Mouse (Mus musculus) liver, embryonic 14.5 days (tissue): ENCODE data around the gene Grk2. TPM values are rescaled to one million over a fixed set of nuclear protein-coding genes. Genes with fewer than 3 reads are reported as not detected.

Experiments
- ATAC-seq: fragments of 200-750 bp; cut with Nextera tagmentation; 2 replicates; pipeline ENCODE4 v1.8.0; 2017; ENCODE audit warnings: moderate number of reproducible peaks, mild to moderate bottlenecking, moderate library complexity; ENCODE audit not compliant: insufficient read depth
- DNase-seq, 3 experiments: peaks; one replicate each; pipeline ENCODE4 v3.0.0-alpha.2; 2012 to 2013; ENCODE audit warnings: low read depth in 3 of 3, low spot score in 3 of 3
- H3K27ac ChIP-seq: fragments of 300-500 bp; sonication (generic); 2 replicates; pipeline ENCODE4 v1.5.1; 2014; ENCODE audit warnings: moderate library complexity, mild to moderate bottlenecking, control low read depth, inconsistent platforms
- H3K27me3 ChIP-seq: fragments of 300-500 bp; sonication (generic); 2 replicates; pipeline ENCODE4 v1.6.1; 2014; ENCODE audit warnings: mild to moderate bottlenecking, low read length, moderate library complexity; ENCODE audit not compliant: control insufficient read depth, insufficient read depth
- H3K36me3 ChIP-seq: fragments of 300-500 bp; sonication (generic); replicated peaks from 2 replicates; pipeline ENCODE4 v1.6.1; 2014; ENCODE audit warnings: low read depth; ENCODE audit not compliant: control insufficient read depth, insufficient read depth
- H3K4me1 ChIP-seq, 2 experiments: fragments of 200-500 bp in 1 of 2; fragments of 300-500 bp in 1 of 2; sonication (generic) in 1 of 2; replicated peaks; 2 replicates each; pipeline ENCODE4 v1.6.1; 2012 to 2014; ENCODE audit warnings: antibody characterized with exemption in 1 of 2, inconsistent platforms in 1 of 2, low read length in 1 of 2; ENCODE audit not compliant: control insufficient read depth in 2 of 2, insufficient read depth in 2 of 2
- H3K4me2 ChIP-seq: fragments of 300-500 bp; sonication (generic); 2 replicates; pipeline ENCODE4 v1.6.1; 2014; ENCODE audit warnings: low read depth, mild to moderate bottlenecking, control low read depth, moderate library complexity
- H3K4me3 ChIP-seq, 2 experiments: fragments of 200-500 bp in 1 of 2; fragments of 300-500 bp in 1 of 2; sonication (generic) in 1 of 2; 2 replicates each; pipeline ENCODE4 v1.5.1; 2012 to 2014; ENCODE audit warnings: low read depth in 2 of 2, low read length in 2 of 2, mild to moderate bottlenecking in 2 of 2, control low read depth in 1 of 2, inconsistent platforms in 1 of 2, moderate library complexity in 1 of 2; ENCODE audit not compliant: insufficient read depth in 1 of 2
- H3K9ac ChIP-seq: fragments of 300-500 bp; sonication (generic); replicated peaks from 2 replicates; pipeline ENCODE4 v1.6.1; 2014; ENCODE audit warnings: mild to moderate bottlenecking, control low read depth, moderate library complexity
- H3K9me3 ChIP-seq: fragments of 300-500 bp; sonication (generic); 2 replicates; pipeline ENCODE4 v1.6.1; 2016; ENCODE audit warnings: low read length, mixed read lengths; ENCODE audit not compliant: control insufficient read depth
- CTCF ChIP-seq: IDR thresholded peaks from 2 replicates; pipeline ENCODE4 v1.5.1; 2016; ENCODE audit warnings: antibody characterized with exemption, low read depth, control low read depth
- EP300 ChIP-seq: IDR thresholded peaks from 2 replicates; pipeline ENCODE4 v1.6.1; 2016; ENCODE audit warnings: antibody characterized with exemption, low read depth
- WGBS: fragments of 180-500 bp; shearing (Covaris S2); extraction: QIAGEN DNeasy Blood & Tissue Kit; methylation state at CpG from one replicate; pipeline ENCODE4 v1.1.7; 2014; ENCODE audit not compliant: insufficient replicate concordance; 5-methylcytosine and 5-hydroxymethylcytosine counted together
- polyA plus RNA-seq, 2 experiments: library from polyadenylated mRNA; depleted of rRNA in 1 of 2; stranded (reverse) in 1 of 2; unstranded in 1 of 2; fragments of >200 nt; fragmentation: Nextera tagmentation in 1 of 2; extraction: Ambion mirVana in 1 of 2; gene quantifications; 2 replicates each; pipeline versions ENCODE4 v1.2.1 to v1.2.3; 2012 to 2014

The Grk2 gene
- polyA plus RNA-seq, 2 experiments, result 9.4 to 26.0 TPM

- Histone ChIP-seq H3K9me3 (no peaks in the 10 kb centered on the region), H3K27ac (no peak overlapping the region), H3K4me3 (no peak overlapping the region), H3K4me1 (no peaks in the 10 kb centered on the region), H3K27me3 (no peaks in the 10 kb centered on the region), H3K9ac (no peak overlapping the region), H3K4me2 (no peak overlapping the region), H3K36me3 (peaks cover 36% of the 10 kb centered on the region)
- DNase-seq (no peak), ATAC-seq (0 out of 2 replicates have a peak, but pooled peaks have one; percentile 18)
- WGBS, result 68% methylated on average over 6 of the region's 6 CpGs
- TF ChIP-seq CTCF (no peak), EP300 (no peak)
Observed at GRCm38 (mm10) chr19:4315223-4315944, 9.4 kb upstream of the Grk2 start.

GRCm38 (mm10) chr19:4309776-4310185 is 3.8 kb upstream of the Grk2 start:
- Histone ChIP-seq H3K4me3 (no peak overlapping the region), H3K27me3 (no peaks in the 10 kb centered on the region), H3K9ac (no peak overlapping the region), H3K9me3 (no peaks in the 10 kb centered on the region), H3K4me1 (peaks cover 0 to 6% of the 10 kb centered on the region in 2 experiments; a peak in 3 of 4 replicates), H3K4me2 (no peak overlapping the region), H3K27ac (no peak overlapping the region), H3K36me3 (no peaks in the 10 kb centered on the region)
- TF ChIP-seq CTCF (peak; percentile 89), EP300 (no peak)
- ATAC-seq (no peak), DNase-seq (peak in 1 of 3 experiments; percentile 54)

GRCm38 (mm10) chr19:4309302-4309701 is 3.3 kb upstream of the Grk2 start:
- no peak overlapping the region for H3K4me3 ChIP-seq
- H3K27me3 ChIP-seq, result no peaks in the 10 kb centered on the region
- peaks cover 4 to 11% of the 10 kb centered on the region in 2 experiments; a peak in 3 of 4 replicates for H3K4me1 ChIP-seq
- no peak overlapping the region for H3K9ac ChIP-seq
- no peaks in the 10 kb centered on the region for H3K36me3 ChIP-seq
- no peak overlapping the region for H3K4me2 ChIP-seq
- H3K9me3 ChIP-seq, result no peaks in the 10 kb centered on the region
- H3K27ac ChIP-seq, result no peak overlapping the region
- WGBS, result 82% methylated on average over 4 of the region's 4 CpGs
- no peak for TF ChIP-seq CTCF
- TF ChIP-seq EP300, result no peak
- ATAC-seq (no peak), DNase-seq (no peak)

- peak overlapping the region; percentile 96 for H3K4me3 ChIP-seq
- WGBS, result under 1% methylated on average over 52 of the region's 68 CpGs
- H3K27me3 ChIP-seq, result no peaks in the 10 kb centered on the region
- H3K4me2 ChIP-seq, result peak overlapping the region; percentile 89
- TF ChIP-seq EP300 (no peak), CTCF (no peak)
- H3K4me1 ChIP-seq, result peaks cover 7 to 39% of the 10 kb centered on the region in 2 experiments; a peak in 3 of 4 replicates
- H3K9me3 ChIP-seq, result no peaks in the 10 kb centered on the region
- ATAC-seq (peak; percentile 78), DNase-seq (peak in 1 of 3 experiments; percentile 39)
- no peaks in the 10 kb centered on the region for H3K36me3 ChIP-seq
- peak overlapping the region; percentile 64 for H3K27ac ChIP-seq
- peak overlapping the region; percentile 97 for H3K9ac ChIP-seq
Observed at GRCm38 (mm10) chr19:4305491-4306189, 382 bp downstream of the Grk2 start.

- H3K27me3 ChIP-seq, result no peaks in the 10 kb centered on the region
- no peak for DNase-seq
- no peaks in the 10 kb centered on the region for H3K9me3 ChIP-seq
- peaks cover 7 to 46% of the 10 kb centered on the region in 2 experiments; a peak in 3 of 4 replicates for H3K4me1 ChIP-seq
- TF ChIP-seq EP300 (no peak), CTCF (no peak)
- H3K4me2 ChIP-seq, result peak overlapping the region; percentile 89
- 5% methylated on average over 4 of the region's 4 CpGs for WGBS
- peak overlapping the region; percentile 96 for H3K4me3 ChIP-seq
- H3K36me3 ChIP-seq, result no peaks in the 10 kb centered on the region
- peak overlapping the region; percentile 97 for H3K9ac ChIP-seq
- no peak for ATAC-seq
- H3K27ac ChIP-seq, result peak overlapping the region; percentile 6; the same call in 1 of the 2 replicates
Observed at GRCm38 (mm10) chr19:4304871-4305321, 1.1 kb downstream of the Grk2 start.
